Mouse (Mus musculus): ENCODE measurements around the gene Gm20517.

GRCm38 (mm10) chr17:47568951-47569527 lies 42.4 kb upstream of the Gm20517 start:
- TF ChIP-seq CTCF (IDR thresholded peaks at IDR 0.05; ENCODE audit: extremely low read depth, insufficient read depth, low read length) (no peak), POLR2A (IDR thresholded peaks at IDR 0.05; ENCODE audit: extremely low read depth, insufficient read depth, low read length) (no peak)

Data from cortical plate, adult 2 months (tissue).